Mouse (Mus musculus) erythroblast, adult 5-6 weeks (primary cell): ENCODE data around the gene Fbh1. TPM values are rescaled to one million over a fixed set of nuclear protein-coding genes. Genes with fewer than 3 reads are reported as not detected.
A peak's percentile ranks its signal among the peaks of the same experiment; 100 is the strongest.

Source experiments
- ATAC-seq: replicated peaks from 2 replicates; pipeline ENCODE4 v1.8.0; 2016; ENCODE audit warnings: moderate number of reproducible peaks, mild to moderate bottlenecking, moderate TSS enrichment, inconsistent platforms; ENCODE audit not compliant: poor library complexity, low FRiP score, severe bottlenecking
- total RNA-seq, 2 experiments: library from RNA; stranded (forward) in 1 of 2; stranded (reverse) in 1 of 2; fragments of 150-400 nt in 1 of 2; fragments of 200-764, 138-1000 nt in 1 of 2; gene quantifications; 2 replicates each; pipeline versions ENCODE4 v1.2.3 to v1.2.4; 2015 to 2017; ENCODE audit warnings: low replicate concordance in 2 of 2

The Fbh1 gene
- total RNA-seq, 2 experiments from 2014 or later, result 14.8 to 23.2 TPM

- no peak for ATAC-seq
These were observed 49.8 kb downstream of the Fbh1 start for GRCm38 (mm10) chr2:11727574-11727973.

GRCm38 (mm10) chr2:11722564-11722963 lies 54.8 kb downstream of the Fbh1 start:
- no peak for ATAC-seq

GRCm38 (mm10) chr2:11718573-11718972 lies 58.8 kb downstream of the Fbh1 start:
- no peak for ATAC-seq

GRCm38 (mm10) chr2:11714535-11714934 lies 62.8 kb downstream of the Fbh1 start:
- ATAC-seq, result no peak

GRCm38 (mm10) chr2:11713021-11713420 lies 64.4 kb downstream of the Fbh1 start:
- ATAC-seq, result no peak

- no peak for ATAC-seq
These were observed 64.8 kb downstream of the Fbh1 start for GRCm38 (mm10) chr2:11712483-11712990.

- ATAC-seq, result peak; percentile 41; the same call in 1 of the 2 replicates
These were observed 67.3 kb downstream of the Fbh1 start for GRCm38 (mm10) chr2:11710101-11710500.

- no peak for ATAC-seq
These were observed 68.8 kb downstream of the Fbh1 start for GRCm38 (mm10) chr2:11708538-11708937.

GRCm38 (mm10) chr2:11706746-11707065 lies 70.7 kb downstream of the Fbh1 start:
- no peak for ATAC-seq

- no peak for ATAC-seq
These were observed 71.2 kb downstream of the Fbh1 start for GRCm38 (mm10) chr2:11706030-11706745.

- peak; percentile 55 for ATAC-seq
These were observed 72.0 kb downstream of the Fbh1 start, which contains the start of gene Il15ra for GRCm38 (mm10) chr2:11705201-11706025. Il15ra (plus strand) TSS chr2:11705290.

GRCm38 (mm10) chr2:11699905-11700304 lies 77.5 kb downstream of the Fbh1 start:
- ATAC-seq, result no peak

- ATAC-seq, result no peak
These were observed 78.4 kb downstream of the Fbh1 start for GRCm38 (mm10) chr2:11698994-11699393.

- no peak for ATAC-seq
These were observed 81.5 kb downstream of the Fbh1 start for GRCm38 (mm10) chr2:11695867-11696266.

- no peak for ATAC-seq
These were observed 83.3 kb downstream of the Fbh1 start for GRCm38 (mm10) chr2:11694104-11694503.

GRCm38 (mm10) chr2:11693352-11693751 lies 84.0 kb downstream of the Fbh1 start:
- ATAC-seq, result no peak

Other genes with a start within 250 kb of the Fbh1 start
- gene Pfkfb3, start 223.5 kb downstream of the Fbh1 start, total RNA-seq (2015; ENCODE audit: low replicate concordance), result 11.5 and 27.3 TPM in 2 replicates
- 5.0 and 11.5 TPM in 2 replicates for gene Pfkfb3, start 223.5 kb downstream of the Fbh1 start, total RNA-seq (2017; ENCODE audit: low replicate concordance)
- 44.1 and 55.9 TPM in 2 replicates for gene Rbm17, start 173.4 kb downstream of the Fbh1 start, total RNA-seq (2015; ENCODE audit: low replicate concordance)
- 31.3 and 50.9 TPM in 2 replicates for gene Rbm17, start 173.4 kb downstream of the Fbh1 start, total RNA-seq (2017; ENCODE audit: low replicate concordance)
- gene Gm17490, start 151.3 kb downstream of the Fbh1 start, total RNA-seq (2015; ENCODE audit: low replicate concordance), result not detected in 2 replicates
- gene Gm17490, start 151.3 kb downstream of the Fbh1 start, total RNA-seq (2017; ENCODE audit: low replicate concordance), result not detected in 2 replicates
- 0.77 TPM in 1 of 2 replicates, not detected in the other for gene Il2ra, start 134.8 kb downstream of the Fbh1 start, total RNA-seq (2015; ENCODE audit: low replicate concordance)
- 0.42 TPM in 1 of 2 replicates, not detected in the other for gene Il2ra, start 134.8 kb downstream of the Fbh1 start, total RNA-seq (2017; ENCODE audit: low replicate concordance)
- 1.5 and 5.9 TPM in 2 replicates for gene Il15ra, start 72.3 kb downstream of the Fbh1 start, total RNA-seq (2015; ENCODE audit: low replicate concordance)
- 1.1 and 1.8 TPM in 2 replicates for gene Il15ra, start 72.3 kb downstream of the Fbh1 start, total RNA-seq (2017; ENCODE audit: low replicate concordance)
- gene Ankrd16, start 294 bp upstream of the Fbh1 start, total RNA-seq (2015; ENCODE audit: low replicate concordance), result 5.4 and 5.9 TPM in 2 replicates
- 5.3 and 6.4 TPM in 2 replicates for gene Ankrd16, start 294 bp upstream of the Fbh1 start, total RNA-seq (2017; ENCODE audit: low replicate concordance)